Mouse (Mus musculus) kidney, adult 18-20 months (tissue): ENCODE results near the gene Cox15.

Source experiments
- DNase-seq: peaks from one replicate; pipeline ENCODE4 v3.0.0; 2021

Cox15 gene

DNA sequence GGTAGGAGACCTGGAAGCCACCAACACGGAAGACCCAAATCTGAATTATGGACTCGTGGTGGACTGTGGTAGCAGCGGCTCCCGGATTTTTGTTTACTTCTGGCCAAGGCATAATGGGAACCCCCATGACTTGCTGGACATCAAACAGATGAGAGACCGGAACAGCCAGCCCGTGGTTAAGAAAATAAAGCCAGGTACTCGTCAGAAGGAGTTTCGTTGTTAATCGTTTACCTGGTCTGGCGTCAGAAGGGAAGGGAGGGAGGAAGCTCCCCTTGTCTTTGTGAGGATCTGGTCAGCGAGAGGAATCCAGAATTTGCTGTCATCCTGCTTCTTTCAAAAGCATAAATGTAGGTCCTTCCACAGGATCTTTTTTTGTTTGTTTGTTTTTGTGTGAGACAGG, 48.6 kb downstream of the Cox15 start:
- peak; percentile 60 for DNase-seq

DNA sequence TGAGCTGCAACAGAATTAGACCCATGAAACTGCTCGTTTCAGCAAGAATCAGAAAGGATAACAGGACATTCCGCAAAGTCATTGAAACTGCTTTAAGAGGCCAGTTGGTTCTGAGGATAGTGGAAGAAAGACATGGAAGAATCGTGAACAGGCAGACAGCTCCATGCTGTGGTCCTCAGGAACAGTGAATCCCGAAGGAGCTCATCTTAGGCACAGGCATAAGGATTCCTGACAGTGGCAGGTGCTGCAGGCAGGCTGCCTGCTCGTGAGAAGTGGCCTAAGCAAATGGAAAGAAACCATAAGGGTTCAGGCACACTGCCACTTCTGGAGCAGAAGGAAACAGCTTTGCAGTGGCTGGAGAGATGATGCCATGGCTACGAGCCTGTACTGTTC, 53.0 kb downstream of the Cox15 start:
- DNase-seq, result no peak

DNA sequence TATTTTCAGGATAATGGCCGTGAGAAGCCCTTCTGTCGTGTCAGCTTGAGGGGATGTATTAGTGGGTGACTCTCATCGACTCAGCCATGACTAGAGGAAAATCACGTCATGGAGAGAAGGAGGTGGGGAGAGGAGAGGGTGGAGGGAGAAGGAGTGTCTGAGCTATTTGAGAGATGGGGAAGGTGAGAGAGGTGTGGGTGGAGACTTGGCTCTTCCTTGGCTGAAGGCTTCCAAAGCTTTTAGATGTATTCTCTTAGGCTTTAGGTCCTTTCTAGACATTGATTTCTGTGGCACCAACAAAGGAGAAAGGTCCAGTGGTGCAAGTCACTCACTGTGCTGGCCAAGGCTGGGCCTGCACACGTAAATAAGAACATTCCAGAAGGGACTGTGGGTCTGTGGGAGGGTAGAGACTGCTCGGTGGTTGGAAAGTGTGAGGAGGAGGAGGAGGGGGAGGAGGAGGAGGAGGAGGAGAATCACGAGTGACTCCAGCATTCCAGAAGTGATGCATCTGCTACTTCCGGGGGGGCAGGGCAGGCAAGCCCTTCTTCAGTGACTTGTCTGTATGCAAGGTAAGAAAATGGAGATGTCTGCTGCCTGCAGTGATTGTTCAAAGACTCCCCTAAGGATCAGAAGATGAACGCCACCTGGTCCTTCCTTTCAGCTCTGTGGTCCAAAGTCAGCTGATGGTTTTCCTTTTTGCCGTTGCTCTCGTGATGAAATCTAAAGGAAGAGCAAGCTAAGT, 53.6 kb downstream of the Cox15 start:
- DNase-seq, result no peak

DNA sequence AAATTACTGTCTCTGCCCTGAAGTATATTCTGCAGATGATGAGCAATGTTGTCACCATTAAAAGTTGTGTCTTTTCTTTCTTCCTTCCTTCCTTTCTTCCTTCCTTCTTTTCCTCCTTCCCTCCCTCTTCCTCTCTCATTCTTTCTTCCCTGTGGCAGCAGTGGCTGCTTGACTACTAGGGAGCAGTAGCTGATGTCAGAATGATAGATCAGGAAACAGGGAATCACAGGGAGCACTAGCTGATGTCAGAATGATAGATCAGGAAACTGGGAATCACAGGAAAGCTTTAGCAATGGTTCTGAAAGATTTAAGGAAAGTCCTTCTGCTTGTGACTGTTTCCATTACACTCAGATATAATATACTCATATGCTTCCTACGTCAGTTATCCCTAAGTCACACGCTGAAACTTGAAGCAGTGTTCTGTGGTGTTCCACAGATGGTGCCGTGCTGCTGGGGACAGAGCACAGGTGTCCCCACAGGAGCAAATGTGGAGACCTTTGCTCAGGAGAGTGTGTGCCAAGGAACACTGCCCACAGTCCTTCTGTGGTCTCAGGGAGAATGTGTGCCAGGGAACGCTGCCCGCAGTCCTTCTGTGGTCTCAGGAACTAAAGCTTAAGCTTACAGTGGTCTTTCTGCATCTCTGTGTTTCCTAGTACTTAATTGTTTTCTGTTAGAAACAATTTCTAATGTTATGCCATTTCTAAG, 55.0 kb downstream of the Cox15 start:
- DNase-seq, result no peak

DNA sequence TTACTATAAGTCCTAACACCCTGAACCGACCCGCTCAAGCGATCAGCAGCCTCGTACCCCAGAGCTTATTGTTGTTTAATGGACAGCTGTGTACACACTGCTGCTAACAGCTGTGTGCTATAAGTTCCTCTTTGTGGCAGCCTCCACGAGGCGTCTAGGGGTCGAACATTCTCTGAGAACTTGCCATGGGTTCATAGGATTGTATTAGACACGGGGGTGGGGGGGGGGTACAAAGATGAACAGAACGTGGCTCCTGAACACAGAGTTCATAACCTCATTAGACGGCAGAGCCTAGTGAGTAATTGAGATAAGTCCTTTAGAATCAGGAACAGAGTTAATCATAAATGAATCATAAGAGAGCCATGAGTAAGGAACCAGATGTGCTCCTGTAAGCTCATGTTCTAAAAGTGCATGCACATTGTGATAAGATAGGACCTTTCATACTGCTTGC, 57.3 kb downstream of the Cox15 start:
- DNase-seq, result no peak

DNA sequence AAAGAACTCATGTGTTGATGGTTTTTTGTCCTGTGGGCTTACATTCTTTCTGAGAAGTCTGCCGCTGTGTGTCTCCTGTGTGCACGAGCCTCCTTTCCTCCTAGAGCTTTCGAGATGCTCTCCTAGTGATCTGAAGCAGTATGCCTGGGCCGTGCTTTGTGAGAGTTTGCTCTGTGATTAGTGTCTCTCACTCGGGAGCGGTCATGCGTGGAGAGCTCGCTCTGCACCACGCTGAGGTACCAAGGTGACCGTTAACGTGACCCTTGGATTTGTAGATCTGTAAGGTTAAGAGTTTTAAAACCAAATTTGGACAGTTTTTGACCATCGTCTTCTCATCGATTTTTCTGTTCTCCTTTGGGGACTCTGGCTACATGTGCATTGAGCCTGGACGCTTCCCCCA, 60.0 kb downstream of the Cox15 start:
- DNase-seq, result peak; percentile 47

DNA sequence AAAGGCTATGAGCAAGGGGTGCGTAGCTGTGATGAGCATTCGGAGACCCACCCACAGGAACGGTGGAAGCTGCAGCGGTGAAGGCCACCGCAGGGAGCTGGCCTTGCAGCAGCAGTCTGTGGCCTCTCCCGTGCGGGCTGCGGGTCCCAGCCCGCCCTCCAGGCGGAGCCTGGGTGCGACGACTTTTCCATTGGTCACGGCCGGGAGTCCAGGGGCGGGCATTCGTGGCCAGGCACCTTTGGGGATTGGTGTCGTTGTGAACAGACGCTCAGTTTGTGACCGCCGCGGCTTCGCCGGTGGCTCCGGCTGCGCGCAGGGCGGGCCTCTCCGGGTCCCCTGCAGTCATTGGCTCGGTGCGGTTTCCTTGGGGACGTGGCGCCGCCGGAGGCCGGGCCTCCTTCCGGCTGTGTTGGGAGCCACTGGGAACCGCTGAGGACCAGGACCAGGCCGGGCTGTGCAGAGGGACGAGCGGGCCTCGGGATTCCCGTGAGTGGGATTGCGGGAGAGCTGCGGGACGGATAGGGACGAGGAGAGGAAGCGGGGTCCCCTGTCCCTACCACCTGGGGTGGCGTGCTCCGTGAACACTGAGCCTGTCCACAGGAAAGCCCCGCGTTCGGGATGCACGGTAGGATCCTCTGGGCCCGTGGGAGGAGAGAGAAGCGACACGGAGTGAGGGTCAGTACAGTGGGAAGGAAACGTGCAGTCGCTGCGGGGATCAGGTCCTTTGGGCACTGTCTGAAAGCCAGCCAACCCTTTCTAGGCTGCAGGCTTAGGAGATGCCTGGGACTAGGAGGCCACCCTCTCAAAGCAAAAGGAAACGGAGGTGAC, 63.2 kb downstream of the Cox15 start, which contains the start of gene Entpd7:
TSS of gene Entpd7 (plus strand) at position 254 of the 828 bp plus-strand sequence.
- peak; percentile 96 for DNase-seq
